Mouse (Mus musculus): ENCODE results near the gene Nat8f1. TPM values are rescaled to one million over a fixed set of nuclear protein-coding genes. Genes with fewer than 3 reads are reported as not detected.
"Not testable (repeated sequence)": the region's sequence is repeated elsewhere in the genome, so short reads cannot be mapped to it uniquely, and the experiment has no call there.

The Nat8f1 gene
- polyA plus RNA-seq, 1 experiment from 2014 or later = 6.8 TPM

DNA sequence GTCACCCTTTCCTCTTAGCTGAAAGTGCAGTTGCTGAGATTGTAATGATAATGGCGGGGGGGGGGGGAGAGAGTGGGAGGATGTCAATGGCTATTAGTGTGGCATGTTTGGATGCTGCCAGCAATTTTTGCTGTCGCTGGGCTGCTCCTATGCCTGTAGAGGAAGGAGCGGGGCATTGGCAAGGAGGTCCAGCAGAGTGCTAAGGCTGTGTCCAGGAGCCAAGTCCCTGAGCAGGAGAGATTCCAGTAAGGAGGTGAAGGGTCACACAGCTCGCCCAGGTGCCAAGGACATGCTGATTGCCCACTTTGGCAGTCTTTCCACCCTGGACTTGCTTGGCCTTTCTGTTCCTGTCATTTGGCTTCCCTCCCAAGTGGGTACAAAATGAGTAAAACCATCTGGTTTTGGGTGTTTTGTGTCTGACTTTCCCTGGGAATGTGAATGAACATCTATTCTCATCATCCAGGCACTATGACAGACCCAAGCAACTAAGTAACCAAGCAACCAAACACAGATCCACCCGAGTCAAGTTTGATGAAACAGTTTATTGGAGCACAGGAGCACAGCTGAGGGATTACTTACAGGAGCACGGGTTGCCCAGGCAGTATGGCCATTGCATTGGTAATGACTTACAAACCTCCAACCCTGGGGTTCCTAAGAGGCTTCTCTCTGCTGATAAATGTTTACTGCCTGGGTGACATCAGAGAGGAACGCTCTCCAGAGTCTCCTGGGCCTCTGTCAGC lies 50.4 kb downstream of the Nat8f1 start:
- H3K9me3 ChIP-seq (ENCODE audit: control insufficient read depth, low read length); H3K27ac ChIP-seq (ENCODE audit: low read depth, low read length); ATAC-seq (replicated peaks; ENCODE audit: low FRiP score); H3K4me3 ChIP-seq (ENCODE audit: low read depth, low read length); DNase-seq (ENCODE audit: low spot score); H3K27me3 ChIP-seq (replicated peaks; ENCODE audit: control insufficient read depth, insufficient read depth, low read length); H3K4me1 ChIP-seq (replicated peaks; ENCODE audit: control insufficient read depth, insufficient read depth, low read length); H3K36me3 ChIP-seq (ENCODE audit: control insufficient read depth, insufficient read depth, low read length); H3K4me2 ChIP-seq; H3K9ac ChIP-seq (ENCODE audit: low read depth, low read length): not testable (repeated sequence)
- WGBS = 60% methylated on average over 5 of the region's 7 CpGs

DNA sequence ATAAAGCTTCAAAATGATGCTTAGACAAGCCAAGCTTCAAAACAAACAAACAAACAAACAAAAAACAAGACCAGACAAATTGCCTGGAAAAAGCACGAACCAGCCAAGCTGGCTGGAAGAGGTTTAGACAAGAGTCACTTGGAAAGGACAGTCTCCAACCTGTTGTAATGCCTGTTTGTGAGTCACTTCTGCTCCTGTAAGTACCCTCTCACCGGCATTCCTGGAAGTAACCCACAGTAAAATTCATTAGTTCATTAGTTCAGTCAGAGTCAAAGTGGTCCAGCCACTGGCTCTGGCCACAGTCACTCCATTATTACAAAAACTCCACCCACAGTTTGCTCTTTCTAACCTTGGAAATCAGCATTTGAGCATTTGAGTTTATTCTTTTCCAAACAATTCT lies 51.6 kb downstream of the Nat8f1 start:
- WGBS = 88% methylated on average over 2 of the region's 2 CpGs
- no peak overlapping the region for H3K9ac ChIP-seq (ENCODE audit: low read depth, low read length)
- no peaks in the 10 kb centered on the region for H3K9me3 ChIP-seq (ENCODE audit: control insufficient read depth, low read length)
- ATAC-seq (replicated peaks; ENCODE audit: low FRiP score) (no peak), DNase-seq (ENCODE audit: low spot score) (no peak)
- H3K4me1 ChIP-seq (replicated peaks; ENCODE audit: control insufficient read depth, insufficient read depth, low read length) = no peaks in the 10 kb centered on the region
- no peak overlapping the region for H3K4me3 ChIP-seq (ENCODE audit: low read depth, low read length)
- H3K27me3 ChIP-seq (replicated peaks; ENCODE audit: control insufficient read depth, insufficient read depth, low read length) = no peaks in the 10 kb centered on the region
- H3K4me2 ChIP-seq = no peak overlapping the region
- H3K27ac ChIP-seq (ENCODE audit: low read depth, low read length) = no peak overlapping the region
- H3K36me3 ChIP-seq (ENCODE audit: control insufficient read depth, insufficient read depth, low read length) = no peaks in the 10 kb centered on the region

GRCm38 (mm10) chr6:85863136-85863535 lies 52.4 kb downstream of the Nat8f1 start:
- ATAC-seq (replicated peaks; ENCODE audit: low FRiP score) = no peak
- Histone ChIP-seq H3K36me3 (ENCODE audit: control insufficient read depth, insufficient read depth, low read length) (no peaks in the 10 kb centered on the region), H3K4me1 (replicated peaks; ENCODE audit: control insufficient read depth, insufficient read depth, low read length) (no peaks in the 10 kb centered on the region), H3K9me3 (ENCODE audit: control insufficient read depth, low read length) (no peaks in the 10 kb centered on the region), H3K27ac (ENCODE audit: low read depth, low read length) (no peak overlapping the region), H3K4me2 (no peak overlapping the region), H3K27me3 (replicated peaks; ENCODE audit: control insufficient read depth, insufficient read depth, low read length) (no peaks in the 10 kb centered on the region), H3K9ac (ENCODE audit: low read depth, low read length) (no peak overlapping the region), H3K4me3 (ENCODE audit: low read depth, low read length) (no peak overlapping the region)
- 70% methylated on average over 2 of the region's 2 CpGs for WGBS
- no peak for DNase-seq (ENCODE audit: low spot score)

DNA sequence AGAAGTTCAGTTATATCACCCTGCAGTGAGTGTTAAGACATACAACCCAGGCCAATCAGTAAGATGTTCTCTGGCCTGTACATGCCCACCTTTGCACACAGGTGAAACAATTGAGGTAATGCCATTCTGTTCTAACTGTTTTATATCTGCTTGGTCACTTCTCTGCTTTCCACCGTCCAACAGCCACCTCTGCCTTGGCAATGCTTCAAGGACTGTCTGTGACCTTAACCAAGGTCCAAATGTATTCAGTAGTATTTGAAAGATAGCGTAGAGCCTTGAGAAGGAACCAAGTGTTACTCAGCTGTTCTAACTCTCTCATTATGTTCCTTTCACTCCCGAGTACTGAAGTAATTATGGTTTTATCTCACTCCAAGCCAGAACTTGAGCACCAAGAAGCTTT lies 52.9 kb downstream of the Nat8f1 start:
- 74% methylated on average over 3 of the region's 3 CpGs for whole genome bisulfite sequencing
- no peaks in the 10 kb centered on the region for H3K27me3 ChIP-seq (replicated peaks; ENCODE audit: control insufficient read depth, insufficient read depth, low read length)
- no peak overlapping the region for H3K4me2 ChIP-seq
- no peak overlapping the region for H3K27ac ChIP-seq (ENCODE audit: low read depth, low read length)
- no peak overlapping the region for H3K9ac ChIP-seq (ENCODE audit: low read depth, low read length)
- no peaks in the 10 kb centered on the region for H3K9me3 ChIP-seq (ENCODE audit: control insufficient read depth, low read length)
- no peaks in the 10 kb centered on the region for H3K4me1 ChIP-seq (replicated peaks; ENCODE audit: control insufficient read depth, insufficient read depth, low read length)
- H3K4me3 ChIP-seq (ENCODE audit: low read depth, low read length) = no peak overlapping the region
- ATAC-seq (replicated peaks; ENCODE audit: low FRiP score) (no peak), DNase-seq (ENCODE audit: low spot score) (no peak)
- no peaks in the 10 kb centered on the region for H3K36me3 ChIP-seq (ENCODE audit: control insufficient read depth, insufficient read depth, low read length)

DNA sequence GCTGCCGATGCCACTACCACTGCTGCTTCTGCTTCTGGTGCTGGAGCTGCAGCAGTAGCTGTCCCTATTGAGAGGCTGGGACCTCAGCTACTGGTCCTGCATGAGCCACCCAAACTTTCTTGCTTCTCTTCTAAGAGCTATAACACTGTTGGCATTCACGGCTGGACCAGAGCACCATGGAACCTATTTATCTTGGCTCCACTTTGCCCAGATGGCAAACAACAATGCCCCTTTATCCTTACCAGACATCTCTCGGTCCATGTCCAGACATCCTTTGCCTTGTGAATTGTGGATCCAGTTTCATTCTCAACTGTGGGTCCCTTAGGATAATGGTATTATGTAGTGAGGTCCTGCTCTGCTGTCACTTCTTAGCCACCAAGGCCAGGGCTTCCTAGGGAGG lies 54.2 kb downstream of the Nat8f1 start:
- Histone ChIP-seq H3K9me3 (ENCODE audit: control insufficient read depth, low read length) (no peaks in the 10 kb centered on the region), H3K36me3 (ENCODE audit: control insufficient read depth, insufficient read depth, low read length) (no peaks in the 10 kb centered on the region), H3K9ac (ENCODE audit: low read depth, low read length) (no peak overlapping the region), H3K4me2 (no peak overlapping the region), H3K4me3 (ENCODE audit: low read depth, low read length) (no peak overlapping the region), H3K27me3 (replicated peaks; ENCODE audit: control insufficient read depth, insufficient read depth, low read length) (no peaks in the 10 kb centered on the region), H3K4me1 (replicated peaks; ENCODE audit: control insufficient read depth, insufficient read depth, low read length) (no peaks in the 10 kb centered on the region), H3K27ac (ENCODE audit: low read depth, low read length) (no peak overlapping the region)
- WGBS = 87% methylated on average over 3 of the region's 3 CpGs
- ATAC-seq (replicated peaks; ENCODE audit: low FRiP score) = no peak
- DNase-seq (ENCODE audit: low spot score) = no peak

Other genes starting within 250 kb of the Nat8f1 start
- gene Nat8f7, start 202.5 kb downstream of the Nat8f1 start, polyA plus RNA-seq (2014; fragmentation: Nextera tagmentation; extraction: Ambion mirVana) = not detected in 2 replicates
- 0.14 TPM in 1 of 2 replicates, not detected in the other for gene Nat8f3, start 149.9 kb downstream of the Nat8f1 start, polyA plus RNA-seq (2014; fragmentation: Nextera tagmentation; extraction: Ambion mirVana)
- not detected in 2 replicates for gene Nat8f6, start 94.7 kb downstream of the Nat8f1 start, polyA plus RNA-seq (2014; fragmentation: Nextera tagmentation; extraction: Ambion mirVana)
- gene Nat8f5, start 94.7 kb downstream of the Nat8f1 start, polyA plus RNA-seq (2014; fragmentation: Nextera tagmentation; extraction: Ambion mirVana) = not detected in 2 replicates
- not detected in 2 replicates for gene Nat8, start 83.6 kb downstream of the Nat8f1 start, polyA plus RNA-seq (2014; fragmentation: Nextera tagmentation; extraction: Ambion mirVana)
- not detected in 2 replicates for gene Nat8f2, start 46.5 kb downstream of the Nat8f1 start, polyA plus RNA-seq (2014; fragmentation: Nextera tagmentation; extraction: Ambion mirVana)
- 1.9 TPM in 2 replicates for gene Nat8f4, start 10.8 kb downstream of the Nat8f1 start, polyA plus RNA-seq (2014; fragmentation: Nextera tagmentation; extraction: Ambion mirVana)
- gene Tprkb, start 3.8 kb downstream of the Nat8f1 start, polyA plus RNA-seq (2014; fragmentation: Nextera tagmentation; extraction: Ambion mirVana) = 37.1 and 38.4 TPM in 2 replicates
- 58.7 and 59.9 TPM in 2 replicates for gene Dusp11, start 46.0 kb upstream of the Nat8f1 start, polyA plus RNA-seq (2014; fragmentation: Nextera tagmentation; extraction: Ambion mirVana)
- not detected in 2 replicates for gene Figla, start 100.5 kb upstream of the Nat8f1 start, polyA plus RNA-seq (2014; fragmentation: Nextera tagmentation; extraction: Ambion mirVana)
- gene Add2, start 113.0 kb upstream of the Nat8f1 start, polyA plus RNA-seq (2014; fragmentation: Nextera tagmentation; extraction: Ambion mirVana) = 66.5 and 73.2 TPM in 2 replicates

Data from liver, embryonic 11.5 days (tissue).